Mouse (Mus musculus): Measurements from ENCODE around the gene Chmp4b.

- TF ChIP-seq CTCF (IDR thresholded peaks at IDR 0.05; ENCODE audit: insufficient read depth, low read depth, low read length), result no peak
- no peak for TF ChIP-seq POLR2A (IDR thresholded peaks at IDR 0.05; ENCODE audit: insufficient read depth, low read depth, low read length)
Observed at GRCm38 (mm10) chr2:154680941-154681340, 29.4 kb downstream of the Chmp4b start.
